Mouse (Mus musculus) heart, adult 2 months (tissue): ENCODE data around the gene St6gal2. TPM values are rescaled to one million over a fixed set of nuclear protein-coding genes. Genes with fewer than 3 reads are reported as not detected.

Source experiments
- DNase-seq, 2 experiments: peaks; one replicate each; pipeline ENCODE4 v3.0.0; 2021
- H3K27ac ChIP-seq: fragments of 200-600 bp; 2 replicates; pipeline ENCODE4 v1.8.1; 2022
- H3K27me3 ChIP-seq: fragments of 200-500 bp; 2 replicates; pipeline ENCODE4 v1.6.1; 2012; ENCODE audit warnings: mild to moderate bottlenecking, low read length, inconsistent platforms, mixed read lengths; ENCODE audit not compliant: control insufficient read depth, insufficient read depth
- H3K36me3 ChIP-seq: fragments of 200-500 bp; 2 replicates; pipeline ENCODE4 v1.6.1; 2012; ENCODE audit warnings: low read length, inconsistent platforms; ENCODE audit not compliant: control insufficient read depth, insufficient read depth
- H3K4me1 ChIP-seq: fragments of 200-500 bp; 2 replicates; pipeline ENCODE4 v1.6.1; 2011; ENCODE audit warnings: low read length; ENCODE audit not compliant: control insufficient read depth, insufficient read depth
- H3K4me3 ChIP-seq: fragments of 200-600 bp; 2 replicates; pipeline ENCODE4 v1.8.1; 2022
- H3K79me2 ChIP-seq: fragments of 200-500 bp; replicated peaks from 2 replicates; pipeline ENCODE4 v1.6.1; 2012; ENCODE audit warnings: mild to moderate bottlenecking, inconsistent platforms, low read length, moderate library complexity, mixed read lengths; ENCODE audit not compliant: control insufficient read depth, insufficient read depth
- H3K9ac ChIP-seq: fragments of 200-500 bp; 2 replicates; pipeline ENCODE4 v1.6.1; 2012; ENCODE audit warnings: low read depth, mild to moderate bottlenecking, control low read depth, inconsistent platforms, low read length, mixed read lengths
- CTCF ChIP-seq: fragments of 200-600 bp; IDR thresholded peaks from 2 replicates; pipeline ENCODE4 v1.8.1; 2022; ENCODE audit warnings: antibody characterized with exemption, mild to moderate bottlenecking, moderate library complexity
- EP300 ChIP-seq: fragments of 200-500 bp; IDR thresholded peaks from 2 replicates; pipeline ENCODE4 v1.6.1; 2011; ENCODE audit warnings: low read depth, low read length, control low read depth; ENCODE audit not compliant: insufficient read depth
- POLR2A ChIP-seq: fragments of 200-500 bp; IDR thresholded peaks from 2 replicates; pipeline ENCODE4 v1.6.1; 2011; ENCODE audit warnings: mild to moderate bottlenecking, low read depth, low read length, control low read depth; ENCODE audit not compliant: insufficient read depth
- WGBS: fragments of 180-500 bp; shearing (Covaris S2); methylation state at CpG from one replicate; pipeline ENCODE4 v1.1.7; 2018; 5-methylcytosine and 5-hydroxymethylcytosine counted together
- intact Hi-C: fragments of 180-260 bp; cut with DNase I; formaldehyde crosslinking; loops from one replicate; pipeline ENCODE4 v1.15.1; 2025
- polyA plus RNA-seq: library from polyadenylated mRNA; depleted of rRNA; stranded (reverse); fragments of >200 nt; gene quantifications from 2 replicates; pipeline ENCODE4 v1.2.3, GENCODE M21; 2012
- total RNA-seq, 2 experiments: library from RNA; stranded (reverse); gene quantifications; 2 replicates each; pipeline ENCODE4 v1.2.3; 2021

The St6gal2 gene
- total and polyA plus RNA-seq, 3 experiments: not detected

- no peaks in the 10 kb centered on the region for H3K4me1 ChIP-seq
- intact Hi-C loops: no loop called here
- no peak overlapping the region for H3K4me3 ChIP-seq
- TF ChIP-seq POLR2A: no peak
- no peak for TF ChIP-seq CTCF
- TF ChIP-seq EP300: no peak
- no peak overlapping the region for H3K27ac ChIP-seq
- no peak overlapping the region for H3K9ac ChIP-seq
- no peaks in the 10 kb centered on the region for H3K36me3 ChIP-seq
- WGBS: 58% methylated on average over 3 of the region's 3 CpGs
- no peaks in the 10 kb centered on the region for H3K27me3 ChIP-seq
- DNase-seq: no peak
- H3K79me2 ChIP-seq: no peaks in the 10 kb centered on the region
These were observed 9.3 kb downstream of the St6gal2 start for GRCm38 (mm10) chr17:55454487-55454886.

- H3K4me1 ChIP-seq: no peaks in the 10 kb centered on the region
- WGBS: 43% methylated on average over 1 of the region's 1 CpGs
- DNase-seq: no peak
- no peak overlapping the region for H3K27ac ChIP-seq
- H3K9ac ChIP-seq: no peak overlapping the region
- no peaks in the 10 kb centered on the region for H3K27me3 ChIP-seq
- TF ChIP-seq CTCF (no peak), POLR2A (no peak), EP300 (no peak)
- no peaks in the 10 kb centered on the region for H3K79me2 ChIP-seq
- H3K36me3 ChIP-seq: no peaks in the 10 kb centered on the region
- intact Hi-C loops: no loop called here
- no peak overlapping the region for H3K4me3 ChIP-seq
These were observed 15.0 kb downstream of the St6gal2 start for GRCm38 (mm10) chr17:55460187-55460586.

DNA sequence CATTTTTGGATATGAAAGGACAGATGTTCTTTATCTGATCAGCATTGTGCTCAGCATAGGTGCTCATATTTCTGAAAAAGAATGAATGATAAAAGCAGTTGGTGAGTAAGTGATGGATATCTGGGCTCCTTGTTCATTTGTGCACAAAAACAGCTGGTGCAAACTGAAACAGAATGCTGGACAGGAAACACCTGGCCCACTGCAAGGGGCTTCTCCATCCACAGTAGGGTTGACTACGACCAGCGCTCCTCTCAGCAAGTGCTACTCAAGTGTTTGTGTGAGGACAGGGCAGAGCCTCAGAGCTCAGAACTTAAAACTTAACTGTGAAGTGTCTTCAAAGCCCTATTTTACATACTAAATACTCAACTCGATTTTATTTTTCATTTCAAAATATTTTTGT lies 22.4 kb downstream of the St6gal2 start:
- 55% methylated on average over 3 of the region's 3 CpGs for WGBS

GRCm38 (mm10) chr17:55468963-55469362 lies 23.8 kb downstream of the St6gal2 start:
- Histone ChIP-seq H3K36me3 (no peaks in the 10 kb centered on the region), H3K4me1 (no peaks in the 10 kb centered on the region), H3K9ac (no peak overlapping the region), H3K27me3 (no peaks in the 10 kb centered on the region), H3K4me3 (no peak overlapping the region), H3K27ac (no peak overlapping the region), H3K79me2 (no peaks in the 10 kb centered on the region)
- no peak for TF ChIP-seq CTCF
- TF ChIP-seq POLR2A: no peak
- TF ChIP-seq EP300: no peak
- intact Hi-C loops: no loop called here
- no peak for DNase-seq

More for the DNA sequence above, 22.4 kb downstream of the St6gal2 start:
- intact Hi-C loops: no loop called here
- Histone ChIP-seq H3K4me3 (no peak overlapping the region), H3K4me1 (no peaks in the 10 kb centered on the region), H3K36me3 (no peaks in the 10 kb centered on the region), H3K9ac (no peak overlapping the region), H3K27ac (no peak overlapping the region), H3K79me2 (no peaks in the 10 kb centered on the region), H3K27me3 (no peaks in the 10 kb centered on the region)
- TF ChIP-seq CTCF (no peak), POLR2A (no peak), EP300 (no peak)
- DNase-seq: no peak

GRCm38 (mm10) chr17:55475974-55476373 lies 30.8 kb downstream of the St6gal2 start:
- Histone ChIP-seq H3K79me2 (no peaks in the 10 kb centered on the region), H3K36me3 (no peaks in the 10 kb centered on the region), H3K9ac (no peak overlapping the region), H3K4me1 (no peaks in the 10 kb centered on the region), H3K27me3 (no peaks in the 10 kb centered on the region), H3K4me3 (no peak overlapping the region), H3K27ac (no peak overlapping the region)
- no peak for TF ChIP-seq CTCF
- no peak for DNase-seq
- intact Hi-C loops: no loop called here
- 54% methylated on average over 4 of the region's 4 CpGs for WGBS

DNA sequence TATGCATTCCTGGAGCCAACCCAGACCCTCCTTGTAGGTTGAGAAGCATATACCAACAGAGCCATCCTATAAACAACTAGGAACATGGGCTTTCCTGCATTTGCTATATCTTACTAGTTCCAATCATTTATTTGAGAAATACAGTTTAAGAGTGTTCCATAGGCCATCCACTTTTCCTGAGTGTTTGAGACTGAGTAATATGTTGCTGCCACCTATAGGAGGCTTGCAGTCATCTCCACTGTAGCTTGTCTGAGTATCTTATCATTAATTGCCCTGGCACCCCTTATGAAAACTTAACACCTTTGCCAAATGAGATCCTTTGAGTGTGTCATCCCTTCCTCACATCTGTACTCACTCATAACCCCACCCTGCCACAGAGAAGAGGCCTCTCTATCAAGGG lies 32.2 kb downstream of the St6gal2 start:
- H3K9ac ChIP-seq: no peak overlapping the region
- no peaks in the 10 kb centered on the region for H3K4me1 ChIP-seq
- no peaks in the 10 kb centered on the region for H3K36me3 ChIP-seq
- intact Hi-C loops: no loop called here
- TF ChIP-seq CTCF (no peak), EP300 (no peak), POLR2A (no peak)
- no peaks in the 10 kb centered on the region for H3K79me2 ChIP-seq
- H3K27ac ChIP-seq: no peak overlapping the region
- no peak overlapping the region for H3K4me3 ChIP-seq
- no peak for DNase-seq
- no peaks in the 10 kb centered on the region for H3K27me3 ChIP-seq

- WGBS: 77% methylated on average over 7 of the region's 7 CpGs
- TF ChIP-seq POLR2A: no peak
- TF ChIP-seq EP300: no peak
- TF ChIP-seq CTCF: no peak
- no peak overlapping the region for H3K9ac ChIP-seq
- H3K27ac ChIP-seq: no peak overlapping the region
- H3K27me3 ChIP-seq: no peaks in the 10 kb centered on the region
- H3K79me2 ChIP-seq: no peaks in the 10 kb centered on the region
- intact Hi-C loops: no loop called here
- H3K4me3 ChIP-seq: no peak overlapping the region
- H3K4me1 ChIP-seq: no peaks in the 10 kb centered on the region
- no peak for DNase-seq
- no peaks in the 10 kb centered on the region for H3K36me3 ChIP-seq
These were observed 34.2 kb downstream of the St6gal2 start for GRCm38 (mm10) chr17:55479367-55479766.
